Mouse (Mus musculus) C3H10T1/2 (cell line): ENCODE results near the gene Dusp27. TPM values are rescaled to one million over a fixed set of nuclear protein-coding genes. Genes with fewer than 3 reads are reported as not detected.

ENCODE experiments used
- polyA plus RNA-seq, 2 experiments: library from polyadenylated mRNA; unstranded; fragments of >200 nt; fragmentation: generic; extraction: Trizol; gene quantifications; one replicate each; pipeline ENCODE4 v1.2.1; 2012; ENCODE audit warnings: missing spikeins in 2 of 2

The Dusp27 gene
- polyA plus RNA-seq = under 1 TPM; 0.02 to 0.61 TPM

DNA sequence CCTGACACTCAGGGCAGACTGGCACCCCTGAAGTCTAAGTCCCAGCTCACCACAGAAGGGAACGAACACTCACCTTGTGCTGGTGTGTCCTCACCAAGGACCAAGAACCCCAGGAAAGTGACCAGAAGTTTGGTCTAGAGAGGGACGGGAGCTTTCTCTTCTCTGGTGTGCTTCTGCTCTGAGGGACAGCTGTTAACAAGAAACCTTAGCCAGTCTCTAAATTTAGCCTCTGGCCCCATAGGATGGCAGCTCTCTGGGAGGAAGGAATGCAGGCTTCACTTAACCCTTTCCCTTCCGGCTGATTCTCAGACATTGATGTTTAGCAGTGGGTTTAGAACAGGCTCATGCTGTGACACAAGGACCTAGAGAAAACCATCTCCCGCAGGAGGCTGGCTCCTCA lies at the start of gene Dusp27:
Gene Dusp27, minus strand, starts transcription at position 204 of the 400 bp plus-strand sequence.

DNA sequence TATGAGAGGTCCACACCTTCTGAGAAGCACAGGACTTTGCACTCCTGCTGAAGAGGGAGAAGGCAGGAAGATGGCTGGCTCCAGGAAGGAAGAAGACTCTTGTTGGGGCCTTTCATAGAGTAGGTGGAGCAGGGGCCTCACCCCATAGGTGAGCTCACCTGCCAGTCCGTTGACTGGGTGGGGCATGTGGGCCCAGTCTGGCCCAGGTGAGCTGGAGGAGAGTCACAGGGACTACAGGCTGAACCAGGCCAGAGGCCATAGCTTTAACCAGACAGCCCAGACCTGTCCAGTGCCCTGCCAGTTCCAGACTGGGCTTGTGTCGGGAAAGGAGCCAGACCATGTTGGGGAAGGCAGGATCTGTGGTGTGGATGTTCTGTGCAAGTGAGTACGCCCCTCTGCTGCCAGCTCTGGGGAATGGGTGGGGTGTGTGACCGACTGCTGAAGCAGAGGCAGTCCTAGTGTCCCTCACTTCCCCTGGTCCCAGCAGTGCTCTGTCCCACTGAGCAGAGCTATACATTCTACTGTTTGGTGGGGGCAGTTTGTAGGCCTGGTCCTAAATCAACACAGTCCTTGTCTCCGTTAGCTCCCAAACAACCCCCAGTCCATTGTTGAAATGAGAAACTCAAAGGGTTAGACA lies 2.6 kb upstream of the Dusp27 start, which contains the start of gene Gpa33:
Gene Gpa33, plus strand, starts transcription at position 15 of the 637 bp plus-strand sequence.

Other genes with a start within 250 kb of the Dusp27 start
- 1 to 10 TPM in 1 of 2 experiments, under 1 TPM in 1; 0.44 to 1.4 TPM for gene Pou2f1, start 125.2 kb downstream of the Dusp27 start, polyA plus RNA-seq
- gene Gpa33, start 2.3 kb upstream of the Dusp27 start, polyA plus RNA-seq = under 1 TPM; 0.02 to 0.05 TPM
- not detected for gene Mael, start 110.8 kb upstream of the Dusp27 start, polyA plus RNA-seq
- gene Ildr2, start 126.2 kb upstream of the Dusp27 start, polyA plus RNA-seq = not detected